Mouse (Mus musculus) kidney, adult 9 months (tissue): ENCODE measurements around the gene Arid3c.

Experiments
- DNase-seq: peaks from one replicate; pipeline ENCODE4 v3.0.0; 2022

Arid3c gene

DNA sequence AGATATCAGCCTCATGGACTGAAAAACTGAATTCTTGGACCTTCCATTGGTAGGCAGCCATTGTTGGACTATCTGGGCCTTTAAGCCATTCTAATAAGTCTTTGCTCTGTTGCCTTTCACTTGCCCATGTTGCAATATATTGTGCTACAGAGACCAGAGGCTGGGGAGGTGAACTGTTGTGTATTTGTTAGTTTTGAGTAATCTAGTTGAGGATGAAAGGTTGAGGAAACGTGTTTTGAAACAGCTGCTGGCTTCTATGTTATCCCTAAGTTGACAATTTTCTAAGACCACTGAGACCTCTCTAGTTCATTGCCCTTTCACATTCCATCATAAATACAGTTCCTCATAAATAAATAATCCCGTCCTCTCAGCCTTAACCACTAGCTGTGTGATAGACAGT is 13.2 kb upstream of the Arid3c start:
- DNase-seq: no peak

DNA sequence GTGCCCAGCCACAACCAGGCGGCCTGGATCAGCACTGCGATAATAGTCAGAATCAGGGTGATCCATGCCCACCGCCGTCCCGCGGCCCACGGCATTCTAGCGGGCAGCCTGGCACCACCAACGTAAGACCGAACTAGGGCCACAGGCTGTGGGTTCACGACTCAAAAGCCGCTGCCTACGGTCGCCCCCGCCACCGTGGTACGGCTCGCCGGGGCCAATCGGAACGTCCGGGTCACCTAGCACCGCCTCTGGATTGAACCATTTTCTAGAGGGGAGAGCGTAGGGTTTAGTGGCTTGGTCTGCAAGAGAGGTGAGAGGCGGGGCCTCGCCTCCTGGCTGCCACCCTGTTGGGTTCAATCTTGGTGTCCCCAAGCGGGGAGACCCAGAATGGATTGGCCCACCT is 10.2 kb upstream of the Arid3c start:
- peak; percentile 97 for DNase-seq

DNA sequence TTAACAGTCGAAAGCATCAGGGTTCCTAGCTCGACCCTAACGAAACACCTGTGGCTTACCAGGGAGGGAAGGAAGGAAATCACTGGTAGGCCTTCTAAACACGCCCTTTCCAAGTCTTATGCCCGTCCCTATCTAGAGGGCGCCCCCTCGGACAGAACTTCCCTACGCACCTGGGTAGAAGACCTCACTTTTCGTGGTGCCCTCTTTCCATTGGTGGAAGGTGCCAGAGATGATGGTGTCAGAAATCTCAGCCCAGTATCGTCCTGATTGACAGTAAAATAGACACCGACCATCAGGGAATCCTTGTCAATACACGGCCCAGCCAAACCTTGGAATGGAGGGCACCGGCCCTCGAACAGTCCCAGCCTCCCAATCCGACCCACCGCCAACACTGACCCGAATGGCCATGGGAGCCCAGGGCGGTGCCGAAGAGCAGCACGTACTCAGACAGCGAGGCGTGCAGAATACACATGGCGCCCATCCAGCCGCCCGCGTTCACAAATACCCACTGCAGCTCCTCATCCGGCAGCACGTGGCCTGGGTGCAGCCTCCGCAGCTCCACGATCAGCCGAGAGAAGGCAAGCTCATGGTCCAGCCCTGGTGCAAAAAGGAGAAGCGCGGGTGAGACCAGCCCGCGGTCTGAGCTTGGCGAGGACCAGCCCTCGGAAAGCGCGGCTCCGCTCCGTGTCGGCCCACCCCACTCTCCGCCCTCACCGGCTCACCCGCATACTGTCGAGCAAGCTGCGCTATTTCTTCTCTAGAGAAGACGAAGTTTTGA is 9.6 kb upstream of the Arid3c start:
- peak; percentile 34 for DNase-seq

DNA sequence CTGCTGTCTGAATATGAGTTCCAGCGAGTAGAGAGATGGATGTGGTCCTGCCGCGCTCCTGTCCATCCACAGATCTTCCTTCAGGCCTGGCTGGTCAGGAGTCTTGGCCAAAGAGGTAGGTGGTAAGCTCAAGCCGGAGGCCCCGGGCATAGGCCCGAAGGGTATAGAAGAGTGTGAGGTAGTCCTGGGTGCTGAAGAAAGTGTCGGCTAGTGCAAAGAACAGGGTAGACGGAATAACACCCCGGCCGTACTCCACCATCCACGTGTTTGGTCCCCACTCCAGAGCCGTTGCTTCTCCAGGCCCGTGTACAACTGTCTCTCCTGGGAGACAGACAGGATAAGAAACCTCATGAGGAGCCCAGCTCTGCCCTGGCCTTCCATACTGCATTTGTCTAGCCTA is 8.3 kb upstream of the Arid3c start:
- no peak for DNase-seq

DNA sequence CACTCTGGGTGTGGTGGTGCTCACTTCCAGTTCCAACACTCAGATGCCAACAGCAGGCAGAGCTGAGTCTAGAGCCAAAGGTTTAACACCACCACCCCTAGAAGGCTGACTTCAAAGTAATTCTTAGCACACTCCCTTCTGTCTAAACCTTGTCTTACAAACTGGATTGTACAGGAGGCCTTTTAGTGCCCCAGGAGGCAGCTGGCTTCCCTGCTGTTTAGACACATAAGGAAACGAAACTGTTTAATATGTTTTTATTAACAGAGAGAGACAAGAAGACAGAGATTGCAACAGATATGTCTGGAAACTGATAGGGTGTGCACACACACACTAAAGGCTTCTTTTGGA is 7.3 kb upstream of the Arid3c start:
- no peak for DNase-seq

DNA sequence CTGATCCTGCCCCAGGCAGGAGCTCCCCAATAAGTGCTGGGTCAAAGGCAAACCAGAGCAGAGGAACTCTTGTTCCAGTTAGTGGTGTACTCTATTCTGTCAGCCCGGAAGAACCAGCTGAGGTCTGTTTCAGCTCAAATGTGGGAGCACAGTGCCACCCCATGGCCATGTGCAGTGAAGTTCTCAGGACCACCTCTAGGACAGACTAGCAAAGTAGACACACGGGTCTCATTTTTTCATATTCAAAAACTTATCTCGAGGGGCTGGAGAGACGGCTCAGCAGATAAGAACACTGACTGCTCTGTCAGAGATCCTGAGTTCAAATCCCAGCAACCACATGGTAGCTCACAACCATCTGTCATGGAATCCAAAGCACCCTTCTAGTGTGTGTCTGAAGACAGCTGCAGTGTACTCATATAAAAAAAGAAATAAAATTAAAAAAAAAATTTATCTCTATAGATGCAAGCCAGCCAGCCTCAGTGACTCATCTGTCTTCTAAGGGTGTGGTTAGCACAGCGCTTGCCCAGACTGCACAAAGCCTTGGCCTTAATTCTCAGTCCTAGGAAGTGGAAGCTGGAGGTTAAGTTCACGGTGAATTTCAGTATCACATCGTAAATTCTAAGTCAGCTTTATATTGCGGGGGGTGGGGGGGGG is 6.8 kb upstream of the Arid3c start:
- DNase-seq: peak; percentile 83

DNA sequence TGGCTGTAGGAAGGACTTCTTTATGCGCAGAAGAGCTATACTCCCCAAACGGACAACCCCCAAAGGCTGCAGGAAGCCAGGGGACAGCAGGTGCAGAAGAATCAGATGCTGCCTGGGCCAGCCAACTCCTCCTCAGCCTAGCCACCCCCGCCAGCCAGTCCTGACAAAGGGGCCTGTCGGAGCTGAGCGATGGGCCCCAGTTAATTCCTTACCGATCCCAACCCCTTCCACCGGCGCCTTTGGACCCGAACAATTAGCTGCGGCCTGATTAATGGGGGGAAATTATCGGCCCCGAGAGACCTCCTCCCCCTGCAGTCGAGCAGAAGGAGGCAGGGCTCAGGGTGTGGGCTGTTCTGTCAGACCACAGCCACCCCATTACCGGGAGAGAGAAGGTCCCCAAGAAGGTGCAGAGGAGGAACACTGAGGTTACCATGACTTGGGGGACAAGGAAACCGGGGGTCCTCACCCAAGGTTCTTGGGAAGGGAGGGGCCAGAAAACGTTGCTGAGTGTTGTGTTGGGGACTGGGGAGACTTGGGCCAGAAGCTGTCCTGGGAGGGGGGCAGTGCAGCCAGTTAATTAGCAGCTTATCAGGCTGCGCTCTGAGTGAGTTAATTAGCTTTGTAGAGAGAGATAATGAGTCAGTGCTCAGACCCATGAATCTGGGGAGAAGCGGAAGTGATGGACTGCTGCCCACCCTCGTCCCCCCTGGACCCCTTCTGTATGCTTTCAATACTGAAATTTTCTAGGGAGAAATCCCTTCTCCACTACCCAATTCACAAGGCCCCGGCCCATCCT is 3.9 kb downstream of the Arid3c start:
- no peak for DNase-seq

DNA sequence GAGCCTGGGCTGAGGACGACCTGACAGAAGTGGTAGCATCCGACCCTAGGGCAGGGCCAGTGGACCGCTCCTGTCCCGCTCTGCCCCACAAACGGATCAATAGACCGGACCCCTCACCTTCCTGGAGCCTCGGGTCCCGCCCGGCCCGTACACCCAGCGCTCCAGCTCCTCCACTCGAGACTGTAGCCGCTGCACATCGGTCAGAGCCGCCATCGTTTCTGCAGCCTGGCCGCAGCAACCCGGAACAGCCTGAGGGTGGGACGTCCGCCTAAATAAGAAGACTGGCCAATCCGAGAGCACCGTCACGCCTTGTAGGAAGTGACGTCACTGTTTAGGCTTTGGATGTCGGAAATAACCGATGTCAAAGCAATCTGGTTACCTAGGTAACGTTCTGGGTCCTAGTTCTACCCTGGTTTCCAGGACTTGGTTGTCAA is 8.0 kb downstream of the Arid3c start, which contains the start of gene Dctn3:
Gene Dctn3, minus strand, starts transcription at position 253 of the 434 bp plus-strand sequence.
- DNase-seq: peak; percentile 97

DNA sequence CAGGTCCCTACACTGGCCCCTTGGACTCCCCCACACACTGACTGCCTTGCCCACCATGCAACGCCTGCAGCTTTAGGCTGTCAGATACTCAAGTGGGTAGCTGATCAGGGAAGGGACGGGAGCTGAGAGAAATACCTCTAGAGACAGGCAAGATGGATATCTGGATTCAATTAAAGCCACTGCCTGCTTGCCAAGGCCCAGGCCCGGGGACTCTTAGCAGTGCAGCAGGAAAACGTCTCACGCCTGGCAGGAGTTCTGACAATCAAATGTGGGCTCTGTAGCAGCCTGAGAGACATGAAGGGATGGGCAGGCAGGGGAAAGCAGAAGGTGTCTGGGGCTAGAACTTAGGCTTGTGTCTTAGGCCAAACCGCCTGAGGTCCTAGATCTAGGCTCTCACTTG is 14.1 kb downstream of the Arid3c start:
- no peak for DNase-seq

DNA sequence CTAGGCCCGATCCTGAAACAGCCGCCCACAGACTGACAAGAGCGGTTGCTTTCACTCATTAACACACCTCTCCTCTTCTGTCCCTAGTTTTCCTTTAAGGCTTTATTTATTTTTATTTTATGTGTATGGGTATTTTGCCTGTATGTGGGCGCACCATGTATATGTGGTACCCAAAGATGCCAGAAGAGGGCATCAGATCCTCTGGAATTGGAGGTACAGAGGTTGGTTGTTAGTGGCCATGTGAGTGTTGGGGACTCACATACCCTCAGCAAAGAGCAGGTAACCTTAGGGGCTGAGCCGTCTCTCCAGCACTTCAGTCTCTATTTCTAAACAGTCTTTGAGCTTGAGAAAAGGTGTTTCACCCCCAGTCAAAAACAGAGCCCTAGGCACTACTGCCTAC is 15.3 kb downstream of the Arid3c start:
- DNase-seq: peak; percentile 69

DNA sequence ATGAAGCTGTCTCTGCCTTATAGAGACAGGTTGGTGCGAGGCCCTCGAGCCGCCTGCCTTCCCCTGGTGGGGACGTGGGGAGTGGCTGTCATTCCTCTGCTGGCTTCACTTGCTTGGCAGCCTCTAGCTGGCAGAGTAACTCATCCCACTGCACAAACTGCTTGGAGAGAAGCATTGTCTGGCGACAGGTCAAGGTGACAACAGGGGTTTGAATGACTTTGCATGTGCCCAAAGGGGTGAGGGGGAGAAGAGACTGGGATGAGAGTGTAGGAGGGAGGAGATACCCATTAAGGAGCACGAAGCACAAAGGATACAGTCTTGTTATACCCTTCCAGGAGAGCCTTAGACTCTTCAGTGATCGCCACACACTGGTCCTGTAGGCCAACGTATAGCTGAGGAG is 15.9 kb downstream of the Arid3c start:
- DNase-seq: no peak

DNA sequence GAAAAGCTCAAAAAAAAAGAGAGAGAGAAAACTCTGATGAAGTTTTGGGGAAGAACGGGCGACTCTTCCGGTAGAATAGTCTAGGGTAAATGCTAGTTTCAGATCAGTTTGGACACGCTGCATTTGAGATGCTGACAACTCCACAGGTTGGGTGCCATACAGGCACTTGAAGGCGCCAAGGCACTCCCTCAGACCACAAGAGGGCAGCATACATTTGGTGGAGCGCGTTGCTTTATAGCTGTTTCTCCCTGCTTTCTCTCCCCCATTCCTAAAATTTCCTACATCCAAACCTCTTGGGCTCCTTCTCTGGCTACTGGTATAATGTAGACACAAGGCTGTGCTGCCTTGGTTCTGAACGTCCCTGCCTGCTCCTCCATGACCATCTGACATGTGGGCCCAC is 16.7 kb downstream of the Arid3c start:
- peak; percentile 81 for DNase-seq

DNA sequence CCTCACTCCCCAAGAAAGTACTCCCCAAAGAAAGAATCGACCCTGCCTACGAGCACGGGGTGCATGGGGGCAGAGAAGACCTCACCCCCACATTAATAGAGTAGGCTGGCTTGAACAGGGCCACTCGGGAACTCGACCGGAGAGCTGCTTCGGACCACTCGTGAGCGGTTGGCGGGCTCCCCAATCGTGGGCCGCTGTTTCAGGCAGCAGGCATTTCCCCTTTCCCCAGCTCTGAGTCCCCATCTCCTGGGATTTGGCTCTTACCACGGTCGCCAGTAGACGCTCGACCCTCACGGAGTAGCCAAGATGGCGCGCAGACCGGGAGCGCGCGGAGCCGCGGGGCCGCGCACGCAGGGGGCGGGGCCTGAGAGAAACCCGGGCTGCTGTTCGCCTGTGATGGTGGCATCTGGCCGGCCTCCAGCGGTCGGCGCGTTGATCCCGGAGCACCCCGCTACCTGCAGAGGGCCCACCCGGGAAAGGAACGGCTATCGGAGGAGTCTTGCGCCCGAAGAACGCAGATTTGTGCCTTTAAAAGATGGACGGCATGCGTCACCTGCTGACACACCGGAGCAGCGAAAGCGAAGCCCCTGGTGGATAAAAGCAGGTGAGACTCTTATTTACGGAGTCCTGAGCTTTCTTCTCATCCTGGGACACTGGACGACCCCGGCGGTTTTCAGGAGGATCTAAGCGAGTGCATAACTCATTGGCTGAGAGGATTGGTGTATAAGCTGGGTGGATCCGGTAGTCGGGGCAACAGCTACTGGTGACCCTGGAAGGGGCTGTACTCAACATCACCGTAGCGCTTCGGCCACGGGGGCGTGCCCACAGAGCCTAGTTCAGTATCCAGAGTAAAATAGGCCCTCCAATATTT is 17.5 kb downstream of the Arid3c start, which contains the start of gene Rpp25l:
Gene Rpp25l, minus strand, starts transcription at position 338 of the 871 bp plus-strand sequence.
- DNase-seq: peak; percentile 88

DNA sequence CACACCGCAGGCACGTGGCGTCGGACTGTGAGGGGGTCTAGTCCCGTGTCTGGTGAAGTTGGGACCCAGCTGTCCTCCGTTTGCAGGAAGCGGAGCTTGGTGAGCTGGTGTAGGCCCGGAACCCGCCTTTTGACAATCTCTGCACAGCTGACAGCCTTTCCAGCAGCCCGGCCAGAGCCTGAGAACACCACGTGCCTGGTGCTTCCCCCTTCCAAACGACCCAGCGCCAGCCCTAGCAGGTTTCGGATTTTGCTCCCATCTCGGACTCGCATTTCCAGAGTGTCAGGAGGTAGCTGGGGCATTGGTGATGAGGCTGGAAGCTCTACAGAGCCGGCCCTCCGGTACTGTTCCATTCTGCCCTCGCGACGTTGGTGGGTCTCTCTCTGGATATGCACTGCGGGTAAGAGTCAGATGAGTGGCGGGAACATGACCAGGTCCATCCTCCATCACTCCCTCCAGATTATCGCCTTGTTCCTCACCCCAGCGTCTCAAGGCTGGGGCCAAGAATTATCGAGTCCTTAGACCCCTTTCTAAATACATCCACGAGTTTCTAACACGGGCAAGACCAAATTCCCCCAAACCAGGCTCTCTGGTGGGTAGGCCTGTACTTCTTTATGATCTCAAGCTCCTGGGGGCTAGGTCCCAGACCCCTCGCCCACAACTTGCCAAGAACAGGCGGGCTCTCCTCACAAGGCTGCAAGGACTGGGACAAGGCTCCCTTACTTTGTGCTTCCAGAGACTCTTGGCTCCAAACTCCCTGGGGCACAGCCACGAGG is 18.3 kb downstream of the Arid3c start:
- peak; percentile 33 for DNase-seq

DNA sequence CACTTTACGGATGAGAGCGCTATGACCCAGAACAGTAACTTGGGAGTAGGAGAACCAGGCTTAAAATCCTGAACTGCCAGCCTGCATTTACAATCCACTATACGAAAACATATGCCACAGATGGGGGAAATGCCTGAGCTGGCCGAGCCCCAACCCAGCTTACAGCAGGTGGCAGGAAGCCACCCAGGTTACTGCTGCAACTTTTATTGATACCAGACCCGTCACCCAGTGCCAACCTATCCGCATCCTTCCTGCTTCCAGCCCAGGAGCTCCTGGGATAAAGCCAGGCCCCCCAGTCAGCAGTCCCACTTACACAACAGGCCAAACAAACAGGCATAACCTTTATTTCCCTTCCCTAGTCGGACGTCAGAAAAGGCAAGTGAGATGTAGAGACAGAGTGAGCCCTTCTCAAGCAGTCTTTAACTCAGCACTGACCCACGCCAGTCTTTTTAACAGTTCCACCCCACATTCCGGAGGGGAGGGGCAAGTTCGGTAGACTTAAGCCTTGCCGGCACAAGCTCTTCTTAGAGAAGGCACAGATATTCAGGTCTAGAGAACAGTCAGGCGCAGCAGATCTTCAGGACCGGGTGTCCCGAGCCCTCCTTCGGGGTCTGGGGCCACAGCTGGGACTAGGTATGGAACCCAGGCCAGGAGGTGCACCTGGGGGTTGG is 19.1 kb downstream of the Arid3c start:
- no peak for DNase-seq

DNA sequence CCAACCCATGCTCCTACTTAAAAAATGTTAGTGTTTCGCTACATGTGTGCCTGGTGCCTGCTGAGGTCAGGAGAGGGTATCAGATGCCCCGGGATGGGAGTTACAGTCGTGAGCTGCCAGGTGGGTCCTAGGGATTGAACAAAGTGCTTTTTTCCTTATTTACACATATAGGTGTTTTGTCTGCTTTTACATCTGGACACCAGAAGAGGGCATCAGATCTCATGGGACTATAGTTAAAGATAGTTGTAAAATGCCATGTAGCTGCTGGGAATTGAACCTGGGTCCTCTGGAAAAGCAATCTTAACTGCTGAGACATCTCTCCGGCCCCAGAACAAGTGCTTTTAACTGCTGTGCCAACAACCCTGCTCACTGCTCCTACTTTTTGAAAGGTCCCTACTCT is 20.7 kb downstream of the Arid3c start:
- DNase-seq: no peak

DNA sequence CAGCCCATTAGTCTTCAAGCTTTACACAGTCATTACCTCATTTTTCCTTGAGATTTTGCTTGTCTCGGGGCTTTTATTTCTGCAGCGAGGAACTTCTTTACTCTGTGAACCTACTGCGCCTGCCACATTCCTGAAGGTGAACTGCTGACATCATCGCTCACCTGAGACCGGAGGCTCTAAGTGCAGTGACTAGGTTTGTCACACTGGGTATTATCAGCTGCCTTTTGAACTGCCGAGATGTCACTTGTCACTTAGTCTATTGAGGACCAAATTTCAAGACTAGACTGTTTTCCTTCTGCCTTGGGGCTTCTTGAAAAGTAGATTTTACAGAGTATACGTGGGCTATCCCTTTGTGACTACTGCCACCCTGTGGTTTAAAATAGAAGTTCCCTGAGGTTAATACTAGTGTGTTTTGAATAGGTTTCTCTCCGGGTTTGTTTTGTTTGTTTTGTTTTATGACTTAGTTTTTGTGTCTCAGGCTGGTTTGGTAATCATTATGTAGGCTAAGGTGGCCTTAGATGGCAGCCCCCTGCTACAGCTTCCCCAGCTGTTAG is 22.7 kb downstream of the Arid3c start:
- DNase-seq: peak; percentile 86

DNA sequence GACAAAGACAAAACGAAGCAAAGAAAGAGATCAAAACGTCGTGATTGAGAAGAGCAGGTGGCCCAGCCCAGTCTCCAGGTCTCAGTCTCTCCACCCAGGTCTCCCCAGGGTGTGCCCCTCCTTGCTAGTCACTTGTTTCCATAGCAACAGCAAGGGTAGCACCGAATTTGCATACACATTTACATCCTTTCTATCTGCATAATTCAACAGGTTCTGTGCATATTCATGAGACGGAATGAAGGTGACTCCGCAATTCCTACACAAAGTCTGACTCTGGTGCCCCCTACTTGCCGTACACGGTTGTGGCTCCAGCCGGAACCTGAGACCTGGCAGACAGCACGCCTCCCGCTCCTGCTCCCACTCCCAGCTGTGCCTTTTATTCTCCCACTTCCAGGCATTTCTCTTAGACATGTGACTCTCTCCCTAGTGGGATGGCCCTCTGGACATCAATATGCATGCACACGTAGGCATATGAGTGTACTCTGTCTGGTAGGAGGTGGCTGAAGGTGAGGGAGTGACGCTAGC is 23.9 kb downstream of the Arid3c start:
- DNase-seq: peak; percentile 84

DNA sequence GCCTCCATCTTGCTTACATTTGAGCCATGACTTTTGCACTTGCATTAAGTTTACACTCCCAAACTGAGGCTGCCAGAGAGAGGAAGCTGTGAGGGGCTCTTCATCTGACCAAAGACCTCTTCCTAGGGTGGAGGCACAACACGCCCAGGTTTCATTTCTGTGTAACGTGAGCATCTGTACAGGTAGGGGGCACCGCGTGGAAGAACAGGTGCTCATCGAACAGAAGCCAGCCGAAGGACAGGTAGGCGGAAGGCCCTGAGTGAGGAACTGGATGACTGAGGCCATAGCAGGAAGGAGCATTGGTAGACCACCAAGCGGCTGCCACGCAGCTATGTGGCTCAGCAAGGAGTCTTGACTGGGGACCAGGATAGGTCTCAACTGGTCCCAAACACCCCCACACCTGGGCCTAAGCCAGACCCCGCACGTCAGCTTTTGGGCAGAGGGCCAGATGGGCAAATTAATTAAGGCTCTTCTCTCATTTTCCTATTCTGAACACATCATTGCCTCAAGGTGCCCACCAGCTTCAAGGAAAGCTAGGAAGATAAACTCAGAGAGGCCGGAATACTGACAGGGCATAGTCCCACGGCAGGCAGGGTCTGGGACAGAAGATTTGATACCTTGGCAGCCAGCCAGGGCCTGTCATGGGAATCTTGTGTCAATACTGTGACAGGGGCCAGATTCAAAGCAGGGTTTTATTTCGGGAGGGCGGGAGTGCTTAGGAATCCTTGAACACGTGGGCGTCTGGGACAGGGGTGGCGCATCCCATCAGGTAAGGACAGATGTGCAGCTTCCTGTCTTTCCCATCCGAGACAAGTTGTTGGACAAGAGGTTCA is 24.8 kb downstream of the Arid3c start:
- no peak for DNase-seq

DNA sequence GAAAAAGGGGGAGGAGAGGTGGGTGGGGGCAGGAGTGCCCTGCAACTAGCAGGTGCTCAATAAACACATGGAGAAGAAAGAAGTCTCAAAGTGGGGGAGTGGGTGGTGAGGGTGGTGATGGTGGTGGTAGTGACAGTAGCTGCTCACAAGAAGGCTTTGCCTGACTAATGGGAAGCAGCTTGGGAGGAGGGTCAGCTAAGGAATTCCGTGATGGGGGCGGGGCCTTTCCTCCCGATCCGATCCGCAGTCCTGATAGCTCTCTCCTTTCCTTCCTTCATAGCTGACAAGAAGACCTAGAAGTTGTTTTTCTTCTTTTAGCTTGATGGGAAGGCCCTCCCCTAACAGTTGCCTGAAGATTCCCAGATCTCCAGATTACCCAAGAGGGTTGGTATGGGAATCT is 26.3 kb downstream of the Arid3c start:
- no peak for DNase-seq
